Mouse (Mus musculus) liver, postnatal 0 days (tissue): ENCODE results near the gene Ccdc18.

Experiments
- CTCF ChIP-seq: sonication (generic); IDR thresholded peaks from 2 replicates; pipeline ENCODE4 v1.5.1; 2016; ENCODE audit warnings: antibody characterized with exemption, low read depth
- EP300 ChIP-seq: IDR thresholded peaks from 2 replicates; pipeline ENCODE4 v1.6.1; 2016; ENCODE audit warnings: antibody characterized with exemption, low read depth, mild to moderate bottlenecking

GRCm38 (mm10) chr5:108270415-108270814 lies 137.7 kb downstream of the Ccdc18 start:
- no peak for TF ChIP-seq CTCF
- no peak for TF ChIP-seq EP300
